Mouse (Mus musculus) CD8-positive naive resting alpha-beta T cell, adult 2 months (primary cell): Measurements from ENCODE around the gene Rbm6.

Experiments used
- DNase-seq, 2 experiments: peaks; one replicate each; pipeline ENCODE4 v3.0.0; 2022; ENCODE audit warnings: low read depth in 2 of 2, low spot score in 2 of 2

Gene Rbm6

GRCm38 (mm10) chr9:107750378-107750777 lies 122.7 kb downstream of the Rbm6 start:
- no peak for DNase-seq

- DNase-seq: no peak
Observed at GRCm38 (mm10) chr9:107748063-107748462, 125.0 kb downstream of the Rbm6 start.

DNA sequence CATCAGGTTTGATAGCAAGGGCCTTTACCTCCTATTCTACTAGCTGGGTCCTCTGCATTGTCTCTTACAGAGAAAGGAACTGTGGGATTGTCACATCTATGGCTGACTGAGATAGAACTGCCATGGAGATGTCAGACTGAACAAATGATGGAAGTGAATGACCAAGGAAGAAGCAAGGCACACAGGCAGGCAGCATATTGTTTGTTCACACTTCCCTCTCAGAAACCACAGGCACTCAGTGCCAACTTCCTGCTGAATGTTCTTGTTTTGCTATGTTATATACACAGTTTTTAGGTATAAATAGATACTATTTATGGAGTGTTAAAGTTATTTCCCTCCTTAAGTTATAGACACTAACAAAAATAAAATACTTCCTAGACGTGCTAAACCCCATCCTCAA lies 125.7 kb downstream of the Rbm6 start:
- DNase-seq: no peak

DNA sequence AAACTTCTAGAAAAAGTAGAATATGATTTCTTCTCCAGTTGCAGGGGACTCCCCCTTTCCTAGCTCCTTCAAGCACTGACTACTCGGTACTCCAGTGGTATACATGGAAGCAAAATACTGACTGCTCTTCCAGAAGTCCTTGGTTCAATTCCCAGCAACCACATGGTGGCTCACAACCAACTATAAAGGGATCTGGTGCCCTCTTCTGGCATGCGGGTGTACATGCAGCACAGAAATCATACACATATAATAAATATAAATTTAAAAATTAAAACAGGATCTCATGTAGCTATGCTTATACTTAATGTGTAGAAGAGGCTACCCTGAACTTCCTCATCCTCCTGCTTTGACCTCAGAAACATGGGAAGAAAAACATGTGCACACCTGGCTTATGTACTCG lies 126.4 kb downstream of the Rbm6 start:
- no peak for DNase-seq

DNA sequence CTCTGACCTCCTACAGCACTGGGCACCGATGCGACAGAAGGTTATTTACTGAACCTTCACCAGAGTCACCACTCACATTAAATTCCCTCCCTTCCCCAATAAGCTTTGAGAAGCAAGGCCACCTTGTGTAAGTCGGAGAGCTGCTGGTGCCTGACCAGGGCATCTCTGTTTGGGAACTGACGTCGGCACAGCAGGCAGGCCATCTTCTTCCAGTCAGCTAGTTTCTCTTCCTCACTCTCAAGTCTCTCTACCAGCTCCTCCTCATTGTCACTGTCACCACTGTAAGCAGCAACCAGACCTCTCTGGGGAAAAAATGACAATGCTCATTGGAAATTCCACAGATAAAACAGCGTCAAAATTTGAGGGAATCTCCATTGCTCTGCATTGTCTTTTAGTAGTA lies 129.0 kb downstream of the Rbm6 start:
- DNase-seq: no peak

DNA sequence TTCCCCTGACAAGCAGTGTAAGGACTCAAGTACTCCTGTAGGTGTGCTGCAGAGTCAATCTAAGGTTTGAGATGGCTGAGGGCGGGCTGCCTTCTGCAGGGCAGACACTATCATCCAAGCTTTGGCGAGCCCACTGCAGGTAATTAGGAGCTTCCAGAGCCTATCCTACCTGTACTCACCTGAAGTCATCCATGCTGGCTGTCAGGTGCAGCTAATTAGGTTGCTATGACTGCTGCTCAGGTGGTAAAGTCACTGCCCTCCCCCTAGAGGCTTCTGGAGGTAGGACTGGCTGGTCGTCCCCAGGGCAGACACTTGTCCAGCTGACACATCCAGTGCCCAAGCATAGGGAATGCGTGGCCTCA lies 134.2 kb downstream of the Rbm6 start:
- DNase-seq: peak; percentile 24 to 36

DNA sequence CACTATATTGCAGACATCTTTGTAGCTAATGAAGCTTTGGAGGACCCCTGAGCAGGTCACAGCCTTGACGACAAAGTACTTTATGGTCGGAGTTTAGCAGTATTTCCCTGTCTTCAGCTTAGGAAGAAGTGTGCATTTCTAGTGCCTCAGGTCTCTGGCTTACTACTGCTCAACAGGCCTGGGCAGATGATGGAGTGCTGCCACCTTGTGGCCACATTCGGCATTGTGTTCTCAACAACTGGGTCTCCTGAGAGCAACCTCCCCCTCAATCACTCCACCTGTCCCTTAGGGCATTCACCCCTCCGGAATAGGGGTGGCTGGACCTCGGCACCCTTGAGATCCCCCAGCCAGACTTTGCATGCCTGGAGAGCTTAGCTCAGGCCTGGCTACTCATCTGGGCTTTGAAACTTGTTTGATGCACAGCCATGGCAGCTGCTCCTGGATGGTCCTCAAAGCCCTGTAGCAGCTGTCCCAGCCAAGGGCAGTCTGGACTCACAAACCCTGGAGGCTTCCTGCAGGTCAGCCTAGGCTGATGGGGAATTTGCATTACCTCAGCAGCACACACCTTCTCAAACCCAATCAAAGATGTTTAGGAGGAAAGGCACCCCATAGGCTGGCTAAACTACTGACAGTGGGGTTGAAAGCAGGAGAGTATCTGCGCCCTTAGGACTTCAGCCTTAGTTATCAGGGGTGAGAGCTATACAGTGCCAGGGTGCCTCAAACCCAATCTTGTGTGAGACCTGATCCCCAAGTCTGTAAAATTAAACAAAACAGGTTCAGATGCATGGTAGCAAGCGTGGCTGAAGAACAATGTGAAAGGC lies 134.8 kb downstream of the Rbm6 start:
- DNase-seq: peak; percentile 78 to 87

DNA sequence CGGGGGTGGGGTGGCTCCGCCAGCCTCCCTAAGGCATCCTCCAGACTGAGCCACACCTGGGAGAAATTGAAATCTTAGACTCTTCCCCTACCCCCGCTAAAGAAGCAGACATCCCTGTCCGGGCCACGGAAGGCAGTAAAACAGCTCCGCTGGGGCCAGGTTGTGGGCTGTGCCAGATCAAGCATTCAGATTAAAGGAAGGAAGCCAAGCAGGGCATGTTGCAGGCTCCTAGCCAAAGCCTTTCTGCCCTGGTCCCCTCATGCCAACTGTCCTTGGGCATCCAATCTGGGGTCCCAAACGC lies 136.9 kb downstream of the Rbm6 start:
- DNase-seq: peak; percentile 27 to 44

- DNase-seq: peak in 1 of 2 experiments; percentile 20
Observed at GRCm38 (mm10) chr9:107735356-107736184, 137.5 kb downstream of the Rbm6 start.

- no peak for DNase-seq
Observed at GRCm38 (mm10) chr9:107734567-107734971, 138.5 kb downstream of the Rbm6 start.

DNA sequence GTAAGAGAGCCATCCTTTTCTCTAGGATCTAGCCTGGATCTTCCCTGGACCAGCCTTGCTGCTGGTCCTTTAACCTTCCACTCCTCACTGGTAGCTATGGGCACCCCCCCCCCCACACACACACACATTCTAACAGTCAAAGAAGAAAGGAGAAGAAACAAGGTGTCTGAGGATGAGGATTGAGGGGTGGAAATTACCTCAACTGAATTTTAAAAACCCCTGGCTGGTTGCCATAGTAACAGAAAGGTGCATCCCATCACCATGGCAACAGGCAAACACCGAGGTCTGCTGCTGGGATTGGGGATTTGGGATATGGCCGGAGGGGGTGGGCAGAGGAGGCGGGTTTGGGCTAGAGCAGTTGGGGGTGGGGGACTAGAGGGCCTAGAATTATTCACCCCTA lies 143.3 kb downstream of the Rbm6 start:
- DNase-seq: no peak

DNA sequence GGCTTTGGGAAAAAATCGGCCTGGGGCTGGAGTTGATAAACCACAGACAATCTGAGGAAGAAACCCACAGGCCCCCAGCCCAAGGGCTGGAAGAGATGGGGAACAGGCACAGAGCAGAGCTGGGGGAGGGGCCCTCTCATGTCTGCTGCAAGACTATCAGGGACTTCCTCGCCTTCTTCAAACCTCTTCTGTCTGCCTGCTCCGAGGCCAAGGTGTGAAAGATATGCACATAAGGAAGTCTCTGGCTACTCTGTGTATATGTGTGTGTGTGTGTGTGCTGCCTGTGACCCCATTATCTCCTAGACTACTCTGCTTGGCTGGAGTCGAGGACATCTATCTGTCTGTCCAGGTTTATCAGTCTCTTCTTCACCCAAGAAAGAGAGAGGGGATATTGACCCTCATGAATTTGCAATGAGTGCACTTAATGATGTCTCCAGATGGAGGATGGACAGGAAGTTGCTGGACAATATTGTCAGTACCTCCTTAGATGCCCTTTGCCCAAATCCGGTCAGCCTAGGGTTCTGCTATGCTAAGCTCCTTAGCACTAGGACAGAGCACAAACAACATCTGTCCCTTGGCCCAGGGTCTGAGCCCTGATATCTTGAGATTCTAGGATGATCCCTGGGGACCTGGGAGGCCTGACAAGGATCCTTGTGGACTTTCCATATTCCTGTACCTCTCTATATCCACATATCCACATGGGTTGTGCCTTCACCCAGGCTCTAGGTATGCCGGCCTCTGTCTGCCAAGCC lies 143.9 kb downstream of the Rbm6 start:
- DNase-seq: no peak

- DNase-seq: no peak
Observed at GRCm38 (mm10) chr9:107727041-107727440, 146.0 kb downstream of the Rbm6 start.

DNA sequence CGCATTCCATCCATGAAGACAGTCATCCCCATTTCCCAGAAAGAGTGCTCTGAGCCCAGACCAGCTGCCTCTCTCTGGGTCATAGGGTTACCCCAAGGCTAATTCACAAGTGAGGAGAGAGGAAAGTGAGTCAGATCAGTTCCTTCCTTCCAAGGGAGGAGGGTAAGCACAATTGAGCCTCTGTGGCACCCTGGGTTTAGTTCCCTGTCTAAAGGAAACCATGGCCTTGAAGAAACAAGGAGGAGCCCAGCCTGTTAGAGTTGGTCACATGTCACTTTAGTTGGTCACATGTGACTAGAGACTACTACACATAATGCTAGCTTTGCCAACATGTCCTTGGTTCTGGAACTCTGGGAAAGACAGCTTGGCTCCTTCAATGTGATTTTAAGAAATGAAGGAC lies 148.2 kb downstream of the Rbm6 start:
- DNase-seq: no peak

GRCm38 (mm10) chr9:107723794-107724531 lies 149.1 kb downstream of the Rbm6 start:
- peak in 1 of 2 experiments; percentile 12 for DNase-seq
